Mouse (Mus musculus) embryonic facial prominence, embryonic 11.5 days (tissue): ENCODE data around the gene Polr3h. TPM values are rescaled to one million over a fixed set of nuclear protein-coding genes. Genes with fewer than 3 reads are reported as not detected.

ENCODE experiments used
- ATAC-seq: fragments of 200-750 bp; cut with Nextera tagmentation; replicated peaks from 2 replicates; pipeline ENCODE4 v1.8.0; 2017; ENCODE audit warnings: low read depth; ENCODE audit not compliant: insufficient number of reproducible peaks, low FRiP score, low TSS enrichment
- DNase-seq: peaks from one replicate; pipeline ENCODE4 v3.0.0-alpha.2; 2015; ENCODE audit warnings: low spot score
- H3K27ac ChIP-seq: fragments of 300-500 bp; sonication (generic); replicated peaks from 2 replicates; pipeline ENCODE4 v1.5.1; 2014; ENCODE audit warnings: mild to moderate bottlenecking, low read depth, low read length, control low read depth
- H3K27me3 ChIP-seq: fragments of 300-500 bp; sonication (generic); 2 replicates; pipeline ENCODE4 v1.6.1; 2014; ENCODE audit warnings: mild to moderate bottlenecking, low read length, moderate library complexity, mixed read lengths; ENCODE audit not compliant: control insufficient read depth, insufficient read depth
- H3K36me3 ChIP-seq: fragments of 300-500 bp; sonication (generic); replicated peaks from 2 replicates; pipeline ENCODE4 v1.6.1; 2014; ENCODE audit warnings: low read depth, mild to moderate bottlenecking, low read length, moderate library complexity, mixed read lengths; ENCODE audit not compliant: control insufficient read depth, insufficient read depth
- H3K4me1 ChIP-seq: fragments of 300-500 bp; sonication (generic); 2 replicates; pipeline ENCODE4 v1.6.1; 2014; ENCODE audit warnings: low read length, mixed read lengths; ENCODE audit not compliant: control insufficient read depth, insufficient read depth
- H3K4me2 ChIP-seq: fragments of 300-500 bp; sonication (generic); 2 replicates; pipeline ENCODE4 v1.6.1; 2014; ENCODE audit warnings: low read depth, mild to moderate bottlenecking, control low read depth, low read length, moderate library complexity
- H3K4me3 ChIP-seq: fragments of 300-500 bp; sonication (generic); 2 replicates; pipeline ENCODE4 v1.5.1; 2014; ENCODE audit warnings: low read depth, low read length, control low read depth
- H3K9ac ChIP-seq: fragments of 300-500 bp; sonication (generic); replicated peaks from 2 replicates; pipeline ENCODE4 v1.6.1; 2014; ENCODE audit warnings: mild to moderate bottlenecking, control low read depth, low read length
- H3K9me3 ChIP-seq: fragments of 300-500 bp; sonication (generic); replicated peaks from 2 replicates; pipeline ENCODE4 v1.6.1; 2016; ENCODE audit warnings: mild to moderate bottlenecking, low read length, inconsistent platforms, mixed read lengths; ENCODE audit not compliant: control insufficient read depth
- WGBS: fragments of 180-500 bp; shearing (Covaris S2); extraction: QIAGEN DNeasy Blood & Tissue Kit; methylation state at CpG from one replicate; pipeline ENCODE4 v1.1.7; 2014; 5-methylcytosine and 5-hydroxymethylcytosine counted together
- polyA plus RNA-seq: library from polyadenylated mRNA; unstranded; fragments of >200 nt; fragmentation: Nextera tagmentation; extraction: Ambion mirVana; gene quantifications from 2 replicates; pipeline ENCODE4 v1.2.1, GENCODE M21; 2014

Gene Polr3h
- polyA plus RNA-seq, 1 experiment from 2014 or later, result 60.3 TPM

DNA sequence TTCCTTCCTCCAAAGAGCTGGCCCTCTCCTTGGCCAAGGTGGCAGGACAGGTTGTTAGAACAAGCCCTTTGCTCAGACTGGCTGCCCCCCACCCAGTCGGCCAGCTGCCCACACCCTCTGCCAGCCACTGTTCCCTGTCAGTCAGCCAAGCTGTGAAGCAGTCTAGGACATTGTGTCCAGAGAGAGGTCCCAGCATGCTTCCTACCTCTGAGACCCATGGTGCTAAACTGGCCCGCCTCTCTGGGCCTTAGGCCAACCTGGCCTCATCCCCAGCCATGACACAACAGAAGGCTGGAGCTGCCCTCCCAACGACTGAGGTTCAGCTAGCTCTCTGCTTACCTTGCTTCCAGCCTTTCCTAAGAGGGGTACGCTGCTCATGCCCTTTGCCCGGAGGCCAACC, 86.4 kb downstream of the Polr3h start:
- WGBS, result 74% methylated on average over 5 of the region's 5 CpGs
- H3K4me2 ChIP-seq, result no peak overlapping the region
- no peaks in the 10 kb centered on the region for H3K36me3 ChIP-seq
- no peaks in the 10 kb centered on the region for H3K9me3 ChIP-seq
- H3K27ac ChIP-seq, result no peak overlapping the region
- no peak overlapping the region for H3K4me3 ChIP-seq
- ATAC-seq (no peak), DNase-seq (no peak)
- 0 out of 2 replicates have a peak, but pooled peaks cover 4% of the 10 kb centered on the region for H3K4me1 ChIP-seq
- no peaks in the 10 kb centered on the region for H3K27me3 ChIP-seq
- no peak overlapping the region for H3K9ac ChIP-seq

GRCm38 (mm10) chr15:81838554-81839235, 87.3 kb downstream of the Polr3h start:
- 0 out of 2 replicates have a peak, but pooled peaks cover 4% of the 10 kb centered on the region for H3K4me1 ChIP-seq
- no peak overlapping the region for H3K4me2 ChIP-seq
- 76% methylated on average over 14 of the region's 14 CpGs for WGBS
- no peaks in the 10 kb centered on the region for H3K27me3 ChIP-seq
- H3K9me3 ChIP-seq, result no peaks in the 10 kb centered on the region
- DNase-seq (no peak), ATAC-seq (no peak)
- no peak overlapping the region for H3K4me3 ChIP-seq
- no peaks in the 10 kb centered on the region for H3K36me3 ChIP-seq
- no peak overlapping the region for H3K9ac ChIP-seq
- no peak overlapping the region for H3K27ac ChIP-seq

Other genes with a start within 250 kb of the Polr3h start
- 2.6 and 3.0 TPM in 2 replicates for gene Chadl, start 229.0 kb downstream of the Polr3h start, polyA plus RNA-seq
- 39.2 and 42.2 TPM in 2 replicates for gene Zc3h7b, start 181.2 kb downstream of the Polr3h start, polyA plus RNA-seq
- gene Rangap1, start 180.7 kb downstream of the Polr3h start, polyA plus RNA-seq, result 121 and 126 TPM in 2 replicates
- 11.4 and 13.1 TPM in 2 replicates for gene Tef, start 123.8 kb downstream of the Polr3h start, polyA plus RNA-seq
- 10.7 and 11.1 TPM in 2 replicates for gene Tob2, start 67.4 kb downstream of the Polr3h start, polyA plus RNA-seq
- gene Phf5a, start 54.3 kb downstream of the Polr3h start, polyA plus RNA-seq, result 194 and 213 TPM in 2 replicates
- 144 and 153 TPM in 2 replicates for gene Aco2, start 53.9 kb downstream of the Polr3h start, polyA plus RNA-seq
- gene Csdc2, start 10.5 kb upstream of the Polr3h start, polyA plus RNA-seq, result 5.5 and 8.4 TPM in 2 replicates
- 19.9 and 21.3 TPM in 2 replicates for gene Pmm1, start 34.7 kb upstream of the Polr3h start, polyA plus RNA-seq
- not detected in 2 replicates for gene 1700029P11Rik, start 54.3 kb upstream of the Polr3h start, polyA plus RNA-seq
- gene Xrcc6, start 61.6 kb upstream of the Polr3h start, polyA plus RNA-seq, result 91.5 and 94.4 TPM in 2 replicates
- gene Desi1, start 107.6 kb upstream of the Polr3h start, polyA plus RNA-seq, result 26.9 and 31.6 TPM in 2 replicates
- 342 and 357 TPM in 2 replicates for gene Snu13, start 121.4 kb upstream of the Polr3h start, polyA plus RNA-seq
- gene 4930407I10Rik, start 132.9 kb upstream of the Polr3h start, polyA plus RNA-seq, result 0.06 TPM in 1 of 2 replicates, not detected in the other
- gene Mei1, start 143.8 kb upstream of the Polr3h start, polyA plus RNA-seq, result not detected in 2 replicates
- 19.9 and 21.0 TPM in 2 replicates for gene Ccdc134, start 201.7 kb upstream of the Polr3h start, polyA plus RNA-seq
- gene Srebf2, start 220.9 kb upstream of the Polr3h start, polyA plus RNA-seq, result 105 and 109 TPM in 2 replicates